Mouse (Mus musculus): ENCODE measurements around the gene Trim9. TPM values are rescaled to one million over a fixed set of nuclear protein-coding genes. Genes with fewer than 3 reads are reported as not detected.

Trim9 gene
- total and polyA plus RNA-seq, 3 experiments, result not detected

- TF ChIP-seq NRF1 (IDR thresholded peaks at IDR 0.05; ENCODE audit: insufficient read depth, low read depth, low read length, poor library complexity, severe bottlenecking) (no peak), SMC3 (IDR thresholded peaks at IDR 0.05; ENCODE audit: low read depth, low read length) (peak; percentile 75)
Measured at GRCm38 (mm10) chr12:70234938-70235484, 112.4 kb downstream of the Trim9 start (continued).

DNA sequence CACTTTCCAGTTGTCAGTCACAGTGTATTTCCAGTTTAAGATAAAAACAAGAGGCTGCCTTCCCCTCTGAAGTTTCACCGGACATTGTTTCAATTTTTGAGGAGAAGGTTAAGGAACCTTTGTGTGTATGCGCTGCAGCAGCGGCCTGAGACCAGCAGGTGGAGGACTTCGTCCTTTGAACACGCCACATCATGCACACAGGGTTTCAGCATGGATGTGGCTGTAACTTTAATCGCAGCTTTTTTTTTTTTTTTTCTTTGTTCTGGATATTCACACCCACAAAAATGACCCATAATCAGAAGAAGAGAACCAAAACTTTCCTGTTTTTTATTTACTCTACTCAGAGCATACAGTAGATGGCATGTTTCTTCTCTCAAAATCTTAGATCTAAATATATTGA, 113.0 kb downstream of the Trim9 start:
- H3K4me3 ChIP-seq (ENCODE audit: control insufficient read depth in 1 of 2, insufficient read depth in 1 of 2, low read depth in 2 of 2, low read length in 2 of 2), result peak overlapping the region; percentile 33 to 90
- peak overlapping the region; percentile 34 for H3K9ac ChIP-seq (ENCODE audit: control insufficient read depth, low read depth, low read length, poor library complexity, severe bottlenecking)
- H3K79me2 ChIP-seq (ENCODE audit: control insufficient read depth, insufficient read depth, low read length, poor library complexity), result no peaks in the 10 kb centered on the region
- peak; percentile 78 for DNase-seq (ENCODE audit: low read depth, low spot score)
- H3K27ac ChIP-seq (ENCODE audit: control insufficient read depth, low read depth, low read length), result 0 out of 2 replicates have a peak overlapping the region, but pooled peaks have one; percentile 18
- H3K36me3 ChIP-seq (ENCODE audit: control insufficient read depth in 1 of 2, insufficient read depth in 2 of 2, low read length in 2 of 2), result peaks cover 0 to 27% of the 10 kb centered on the region in 2 experiments; a peak in 2 of 4 replicates
- H3K9me3 ChIP-seq (replicated peaks; ENCODE audit: insufficient read depth, low read length), result no peaks in the 10 kb centered on the region
- no peak for TF ChIP-seq KAT2A (conservative IDR thresholded peaks at IDR 0.05; ENCODE audit: low read depth, low read length)
- no peak for TF ChIP-seq EP300 (IDR thresholded peaks at IDR 0.05; ENCODE audit: low read depth in 1 of 2, low read length in 2 of 2)
- TF ChIP-seq MXI1 (IDR thresholded peaks at IDR 0.05; ENCODE audit: low read depth, low read length), result peak; percentile 58; the same call in 1 of the 2 replicates
- no peak for TF ChIP-seq ZKSCAN1 (IDR thresholded peaks at IDR 0.05; ENCODE audit: low read depth, low read length)
- peak; percentile 39 to 56 (median 50) for TF ChIP-seq CTCF (IDR thresholded peaks at IDR 0.05 in 2 of 3, conservative IDR thresholded peaks at IDR 0.05 in 1 of 3; ENCODE audit: control insufficient read depth in 1 of 3, insufficient read depth in 1 of 3, low read depth in 2 of 3, low read length in 3 of 3, poor library complexity in 1 of 3, severe bottlenecking in 1 of 3)
- no peak for TF ChIP-seq MYB (IDR thresholded peaks at IDR 0.05; ENCODE audit: low read depth, low read length)
- no peak for TF ChIP-seq POLR2AphosphoS2 (IDR thresholded peaks at IDR 0.05; ENCODE audit: low read length)
- TF ChIP-seq GABPA (IDR thresholded peaks at IDR 0.05; ENCODE audit: low read depth, low read length), result no peak
- TF ChIP-seq USF1 (IDR thresholded peaks at IDR 0.05; ENCODE audit: low read depth, low read length), result no peak
- TF ChIP-seq NRF1 (IDR thresholded peaks at IDR 0.05; ENCODE audit: insufficient read depth, low read depth, low read length, poor library complexity, severe bottlenecking), result no peak
- TF ChIP-seq ELF1 (IDR thresholded peaks at IDR 0.05; ENCODE audit: low read depth, low read length), result no peak
- TF ChIP-seq USF2 (IDR thresholded peaks at IDR 0.05; ENCODE audit: borderline replicate concordance in 1 of 2, insufficient read depth in 1 of 2, low read depth in 1 of 2, low read length in 2 of 2), result no peak
- no peak for TF ChIP-seq JUND (IDR thresholded peaks at IDR 0.05; ENCODE audit: low read depth, low read length)
- no peak for TF ChIP-seq HCFC1 (IDR thresholded peaks at IDR 0.05; ENCODE audit: low read depth, low read length)
- TF ChIP-seq SMC3 (IDR thresholded peaks at IDR 0.05; ENCODE audit: low read depth, low read length), result peak; percentile 55
- no peak for TF ChIP-seq MAFK (IDR thresholded peaks at IDR 0.05; ENCODE audit: borderline replicate concordance, low read depth, low read length)
- TF ChIP-seq GATA1 (IDR thresholded peaks at IDR 0.05; ENCODE audit: low read depth, low read length), result no peak
- TF ChIP-seq ZNF384 (IDR thresholded peaks at IDR 0.05; ENCODE audit: low read depth, low read length), result peak; percentile 87
- TF ChIP-seq TAL1 (IDR thresholded peaks at IDR 0.05; ENCODE audit: low read length), result no peak
- TF ChIP-seq ZC3H11A (IDR thresholded peaks at IDR 0.05; ENCODE audit: low read depth, low read length), result no peak
- no peak for TF ChIP-seq MYC (IDR thresholded peaks at IDR 0.05; ENCODE audit: low read depth, low read length)
- TF ChIP-seq RAD21 (IDR thresholded peaks at IDR 0.05; ENCODE audit: low read depth, low read length), result peak; percentile 33
- TF ChIP-seq SIN3A (IDR thresholded peaks at IDR 0.05; ENCODE audit: low read length), result peak; percentile 58
- no peaks in the 10 kb centered on the region for H3K27me3 ChIP-seq (ENCODE audit: control insufficient read depth in 1 of 2, insufficient read depth in 2 of 2, low read length in 2 of 2)
- peaks cover 9 to 32% of the 10 kb centered on the region in 2 experiments; a peak in 3 of 4 replicates for H3K4me1 ChIP-seq (ENCODE audit: control insufficient read depth in 1 of 2, insufficient read depth in 2 of 2, low read length in 2 of 2)
